In genomic region chr6:39944854-39945253, GRCm38 (mm10) we compare ENCODE assay signal across 23 mouse cellular contexts.
DNase-seq lines count a peak whose midpoint lies in the region; ATAC-seq and TF ChIP-seq lines count a peak whose summit lies in the region.
"Had no signal": no experiment of that assay in that cellular context is flagged by ENCODE, and none has a peak within 500 bp of the region (broad histone marks: within the 10 kb centered on the region; RNA-seq: fewer than 3 reads in every experiment).

No protein-coding gene starts in this region.

- no peaks in the 10 kb centered on the region for H3K9me3 ChIP-seq in heart, embryonic 12.5 days (replicated peaks)
- H3K9me3 ChIP-seq in midbrain, embryonic 11.5 days (ENCODE audit: control insufficient read depth, low read length) = no peaks in the 10 kb centered on the region
- H3K9me3 ChIP-seq in midbrain, postnatal 0 days (ENCODE audit: low read length) = no peaks in the 10 kb centered on the region
- no peaks in the 10 kb centered on the region for H3K9me3 ChIP-seq in limb, embryonic 10.5 days (replicated peaks)
- H3K9me3 ChIP-seq: heart, embryonic 10.5 days; limb, embryonic 12.5 days had no signal

- H3K9ac ChIP-seq in heart, embryonic 12.5 days = no peak overlapping the region
- no peak overlapping the region for H3K9ac ChIP-seq in midbrain, embryonic 11.5 days (ENCODE audit: low read length)
- no peak overlapping the region for H3K9ac ChIP-seq in midbrain, postnatal 0 days (replicated peaks; ENCODE audit: low read length, poor library complexity, severe bottlenecking)
- H3K9ac ChIP-seq: limb, embryonic 12.5 days had no signal

- TF ChIP-seq CTCF in midbrain, postnatal 0 days (IDR thresholded peaks at IDR 0.05) = no peak

- H3K27me3 ChIP-seq in heart, embryonic 12.5 days (replicated peaks) = no peaks in the 10 kb centered on the region
- H3K27me3 ChIP-seq in midbrain, embryonic 11.5 days (ENCODE audit: control insufficient read depth, insufficient read depth, low read length) = no peaks in the 10 kb centered on the region
- no peaks in the 10 kb centered on the region for H3K27me3 ChIP-seq in midbrain, postnatal 0 days (ENCODE audit: insufficient read depth, low read length)
- H3K27me3 ChIP-seq in limb, embryonic 10.5 days (ENCODE audit: low read depth, poor library complexity, severe bottlenecking) = no peaks in the 10 kb centered on the region
- H3K27me3 ChIP-seq: limb, embryonic 12.5 days had no signal

- 80% methylated on average over 9 of the region's 9 CpGs for WGBS in heart, embryonic 12.5 days
- 88% methylated on average over 9 of the region's 9 CpGs for WGBS in midbrain, embryonic 11.5 days
- WGBS in midbrain, postnatal 0 days = 85% methylated on average over 9 of the region's 9 CpGs
- 82% methylated on average over 9 of the region's 9 CpGs for WGBS in limb, embryonic 10.5 days

- DNase-seq in heart, adult 11 months = peak; percentile 81
- no peak for DNase-seq in midbrain, embryonic 11.5 days (ENCODE audit: low spot score, missing footprints)
- no peak for DNase-seq in midbrain, postnatal 0 days (ENCODE audit: low spot score)
- DNase-seq in adrenal gland, adult 18-20 months (ENCODE audit: low spot score in 2 of 2) = peak; percentile 31 to 53
- DNase-seq in adrenal gland, postnatal 14 days = peak; percentile 85
- DNase-seq in limb, embryonic 10.5 days (ENCODE audit: low spot score) = no peak
- no peak for DNase-seq in frontal cortex, postnatal 14 days (ENCODE audit: low spot score in 2 of 2)
- DNase-seq: cerebellum, adult 9-10 months; heart, postnatal 36 days; kidney, adult 9 months; kidney, postnatal 10 days; layer of hippocampus, adult 9-11 months; lung, postnatal 36 days; midbrain, embryonic 14.5 days; right cerebral cortex, adult 18-20 months; thymus, postnatal 4 days had no signal

- no peaks in the 10 kb centered on the region for H3K4me1 ChIP-seq in heart, embryonic 12.5 days (replicated peaks)
- peaks cover 8% of the 10 kb centered on the region; the same call in 1 of the 2 replicates for H3K4me1 ChIP-seq in midbrain, embryonic 11.5 days (ENCODE audit: control insufficient read depth, insufficient read depth, low read length)
- H3K4me1 ChIP-seq in midbrain, postnatal 0 days (ENCODE audit: insufficient read depth, low read length) = no peaks in the 10 kb centered on the region; the same call in 1 of the 2 replicates
- H3K4me1 ChIP-seq in limb, embryonic 10.5 days = peaks cover 12% of the 10 kb centered on the region
- H3K4me1 ChIP-seq: heart, embryonic 10.5 days; limb, embryonic 12.5 days had no signal

- no peaks in the 10 kb centered on the region for H3K36me3 ChIP-seq in heart, embryonic 12.5 days
- no peaks in the 10 kb centered on the region for H3K36me3 ChIP-seq in midbrain, embryonic 11.5 days (ENCODE audit: control insufficient read depth, insufficient read depth, low read length)
- H3K36me3 ChIP-seq in midbrain, postnatal 0 days (ENCODE audit: insufficient read depth, low read length) = no peaks in the 10 kb centered on the region
- no peaks in the 10 kb centered on the region for H3K36me3 ChIP-seq in limb, embryonic 10.5 days
- H3K36me3 ChIP-seq: heart, embryonic 10.5 days; limb, embryonic 12.5 days had no signal

- H3K27ac ChIP-seq in heart, embryonic 12.5 days (ENCODE audit: poor library complexity, severe bottlenecking) = no peak overlapping the region
- H3K27ac ChIP-seq in midbrain, embryonic 11.5 days (ENCODE audit: low read depth, low read length) = no peak overlapping the region
- no peak overlapping the region for H3K27ac ChIP-seq in midbrain, postnatal 0 days (ENCODE audit: low read depth, low read length)
- H3K27ac ChIP-seq in limb, embryonic 10.5 days = no peak overlapping the region
- H3K27ac ChIP-seq: heart, embryonic 10.5 days; limb, embryonic 12.5 days had no signal

- ATAC-seq in heart, embryonic 12.5 days (ENCODE audit: insufficient number of reproducible peaks, low FRiP score) = no peak
- ATAC-seq in midbrain, embryonic 11.5 days (ENCODE audit: low FRiP score) = peak; percentile 25; the same call in 1 of the 2 replicates
- no peak for ATAC-seq in midbrain, postnatal 0 days (ENCODE audit: low FRiP score)
- ATAC-seq: CD4-positive, CD25-positive, alpha-beta regulatory T cell, adult 4 months; forebrain, embryonic 16.5 days; intestine, postnatal 0 days had no signal

- H3K4me2 ChIP-seq in heart, embryonic 12.5 days = no peak overlapping the region
- H3K4me2 ChIP-seq in midbrain, embryonic 11.5 days = no peak overlapping the region
- no peak overlapping the region for H3K4me2 ChIP-seq in midbrain, postnatal 0 days (ENCODE audit: low read depth, low read length, poor library complexity, severe bottlenecking)
- H3K4me2 ChIP-seq: limb, embryonic 12.5 days had no signal

- no peak overlapping the region for H3K4me3 ChIP-seq in heart, embryonic 12.5 days
- H3K4me3 ChIP-seq in midbrain, embryonic 11.5 days (ENCODE audit: low read depth, low read length) = no peak overlapping the region
- H3K4me3 ChIP-seq in midbrain, postnatal 0 days (ENCODE audit: low read depth, low read length) = no peak overlapping the region
- no peak overlapping the region for H3K4me3 ChIP-seq in limb, embryonic 10.5 days
- H3K4me3 ChIP-seq: erythroblast, embryonic 14.5 days; heart, embryonic 10.5 days; limb, embryonic 12.5 days had no signal

Comparison
In these comparisons a context has a peak if more than half of its experiments do, and no peak if none do; other contexts are left out.
1. DNase-seq: peak in heart, adult 11 months (single experiment), adrenal gland, adult 18-20 months (2 of 2) and adrenal gland, postnatal 14 days (single experiment); none in midbrain, embryonic 11.5 days (single experiment), midbrain, postnatal 0 days (single experiment), limb, embryonic 10.5 days (single experiment) and frontal cortex, postnatal 14 days (0 of 2).